Mouse (Mus musculus): ENCODE measurements around the gene Bcl9. TPM values are rescaled to one million over a fixed set of nuclear protein-coding genes. Genes with fewer than 3 reads are reported as not detected.

Bcl9 gene
- polyA plus RNA-seq, 1 experiment from 2014 or later, result 65.4 TPM

GRCm38 (mm10) chr3:97167126-97167525 is 130.6 kb downstream of the Bcl9 start:
- Histone ChIP-seq H3K27me3 (ENCODE audit: control insufficient read depth, insufficient read depth, low read length) (no peaks in the 10 kb centered on the region), H3K9me3 (ENCODE audit: control insufficient read depth, low read length) (no peaks in the 10 kb centered on the region), H3K4me1 (ENCODE audit: control insufficient read depth, insufficient read depth, low read length) (no peaks in the 10 kb centered on the region), H3K4me3 (ENCODE audit: low read depth, low read length) (no peak overlapping the region), H3K27ac (ENCODE audit: low read depth, low read length) (no peak overlapping the region), H3K4me2 (ENCODE audit: low read depth) (no peak overlapping the region), H3K9ac (ENCODE audit: low read length) (no peak overlapping the region), H3K36me3 (ENCODE audit: control insufficient read depth, insufficient read depth, low read length) (no peaks in the 10 kb centered on the region)
- no peak for ATAC-seq (ENCODE audit: insufficient read depth, low FRiP score, low TSS enrichment)
- WGBS, result 81% methylated on average over 4 of the region's 4 CpGs
- DNase-seq (ENCODE audit: low spot score), result no peak

GRCm38 (mm10) chr3:97164477-97164876 is 133.2 kb downstream of the Bcl9 start:
- no peak overlapping the region for H3K27ac ChIP-seq (ENCODE audit: low read depth, low read length)
- DNase-seq (ENCODE audit: low spot score) (no peak), ATAC-seq (ENCODE audit: insufficient read depth, low FRiP score, low TSS enrichment) (no peak)
- no peaks in the 10 kb centered on the region for H3K27me3 ChIP-seq (ENCODE audit: control insufficient read depth, insufficient read depth, low read length)
- H3K4me1 ChIP-seq (ENCODE audit: control insufficient read depth, insufficient read depth, low read length), result peaks cover 5% of the 10 kb centered on the region
- no peak overlapping the region for H3K4me2 ChIP-seq (ENCODE audit: low read depth)
- H3K9me3 ChIP-seq (ENCODE audit: control insufficient read depth, low read length), result no peaks in the 10 kb centered on the region
- no peak overlapping the region for H3K9ac ChIP-seq (ENCODE audit: low read length)
- no peaks in the 10 kb centered on the region for H3K36me3 ChIP-seq (ENCODE audit: control insufficient read depth, insufficient read depth, low read length)
- 89% methylated on average over 4 of the region's 4 CpGs for WGBS
- H3K4me3 ChIP-seq (ENCODE audit: low read depth, low read length), result no peak overlapping the region

- Histone ChIP-seq H3K4me2 (ENCODE audit: low read depth) (no peak overlapping the region), H3K9ac (ENCODE audit: low read length) (no peak overlapping the region), H3K4me1 (ENCODE audit: control insufficient read depth, insufficient read depth, low read length) (peaks cover 10% of the 10 kb centered on the region), H3K27ac (ENCODE audit: low read depth, low read length) (no peak overlapping the region), H3K9me3 (ENCODE audit: control insufficient read depth, low read length) (no peaks in the 10 kb centered on the region), H3K4me3 (ENCODE audit: low read depth, low read length) (no peak overlapping the region), H3K36me3 (ENCODE audit: control insufficient read depth, insufficient read depth, low read length) (no peaks in the 10 kb centered on the region), H3K27me3 (ENCODE audit: control insufficient read depth, insufficient read depth, low read length) (no peaks in the 10 kb centered on the region)
- ATAC-seq (ENCODE audit: insufficient read depth, low FRiP score, low TSS enrichment) (no peak), DNase-seq (ENCODE audit: low spot score) (no peak)
- WGBS, result 77% methylated on average over 4 of the region's 4 CpGs
Measured at GRCm38 (mm10) chr3:97161773-97162172, 135.9 kb downstream of the Bcl9 start.

GRCm38 (mm10) chr3:97160908-97161307 is 136.8 kb downstream of the Bcl9 start:
- Histone ChIP-seq H3K4me3 (ENCODE audit: low read depth, low read length) (no peak overlapping the region), H3K9me3 (ENCODE audit: control insufficient read depth, low read length) (no peaks in the 10 kb centered on the region), H3K27ac (ENCODE audit: low read depth, low read length) (no peak overlapping the region), H3K36me3 (ENCODE audit: control insufficient read depth, insufficient read depth, low read length) (no peaks in the 10 kb centered on the region), H3K4me2 (ENCODE audit: low read depth) (no peak overlapping the region), H3K9ac (ENCODE audit: low read length) (no peak overlapping the region), H3K4me1 (ENCODE audit: control insufficient read depth, insufficient read depth, low read length) (peaks cover 10% of the 10 kb centered on the region), H3K27me3 (ENCODE audit: control insufficient read depth, insufficient read depth, low read length) (no peaks in the 10 kb centered on the region)
- DNase-seq (ENCODE audit: low spot score), result no peak
- no peak for ATAC-seq (ENCODE audit: insufficient read depth, low FRiP score, low TSS enrichment)
- 79% methylated on average over 10 of the region's 10 CpGs for WGBS

- Histone ChIP-seq H3K27me3 (ENCODE audit: control insufficient read depth, insufficient read depth, low read length) (no peaks in the 10 kb centered on the region), H3K9me3 (ENCODE audit: control insufficient read depth, low read length) (no peaks in the 10 kb centered on the region), H3K4me1 (ENCODE audit: control insufficient read depth, insufficient read depth, low read length) (peaks cover 10% of the 10 kb centered on the region), H3K9ac (ENCODE audit: low read length) (no peak overlapping the region), H3K4me2 (ENCODE audit: low read depth) (no peak overlapping the region; the same call in 1 of the 2 replicates), H3K27ac (ENCODE audit: low read depth, low read length) (no peak overlapping the region), H3K36me3 (ENCODE audit: control insufficient read depth, insufficient read depth, low read length) (no peaks in the 10 kb centered on the region), H3K4me3 (ENCODE audit: low read depth, low read length) (no peak overlapping the region)
- 77% methylated on average over 2 of the region's 2 CpGs for WGBS
- ATAC-seq (ENCODE audit: insufficient read depth, low FRiP score, low TSS enrichment), result no peak
- no peak for DNase-seq (ENCODE audit: low spot score)
Measured at GRCm38 (mm10) chr3:97159986-97160385, 137.7 kb downstream of the Bcl9 start.

GRCm38 (mm10) chr3:97159509-97159850 is 138.2 kb downstream of the Bcl9 start:
- ATAC-seq (ENCODE audit: insufficient read depth, low FRiP score, low TSS enrichment), result no peak
- Histone ChIP-seq H3K9me3 (ENCODE audit: control insufficient read depth, low read length) (no peaks in the 10 kb centered on the region), H3K4me3 (ENCODE audit: low read depth, low read length) (peak overlapping the region; percentile 77), H3K9ac (ENCODE audit: low read length) (peak overlapping the region; percentile 76), H3K27me3 (ENCODE audit: control insufficient read depth, insufficient read depth, low read length) (no peaks in the 10 kb centered on the region), H3K4me1 (ENCODE audit: control insufficient read depth, insufficient read depth, low read length) (peaks cover 10% of the 10 kb centered on the region), H3K4me2 (ENCODE audit: low read depth) (peak overlapping the region; percentile 85), H3K36me3 (ENCODE audit: control insufficient read depth, insufficient read depth, low read length) (no peaks in the 10 kb centered on the region), H3K27ac (ENCODE audit: low read depth, low read length) (no peak overlapping the region)
- no peak for DNase-seq (ENCODE audit: low spot score)
- 10% methylated on average over 6 of the region's 6 CpGs for WGBS

- Histone ChIP-seq H3K4me3 (ENCODE audit: low read depth, low read length) (peak within 1 kb of the TSS; percentile 77), H3K9me3 (ENCODE audit: control insufficient read depth, low read length) (no peaks in the 10 kb centered on the region), H3K4me1 (ENCODE audit: control insufficient read depth, insufficient read depth, low read length) (peaks cover 10% of the 10 kb centered on the region), H3K9ac (ENCODE audit: low read length) (peak within 1 kb of the TSS; percentile 76), H3K27ac (ENCODE audit: low read depth, low read length) (peak within 1 kb of the TSS; percentile 62; the same call in 1 of the 2 replicates), H3K27me3 (ENCODE audit: control insufficient read depth, insufficient read depth, low read length) (no peaks in the 10 kb centered on the region), H3K4me2 (ENCODE audit: low read depth) (peak within 1 kb of the TSS; percentile 85), H3K36me3 (ENCODE audit: control insufficient read depth, insufficient read depth, low read length) (no peaks in the 10 kb centered on the region)
- ATAC-seq (ENCODE audit: insufficient read depth, low FRiP score, low TSS enrichment) (peak; percentile 96), DNase-seq (ENCODE audit: low spot score) (peak; percentile 89)
- under 1% methylated on average over 54 of the region's 54 CpGs for WGBS
Measured at GRCm38 (mm10) chr3:97158611-97159508, 138.9 kb downstream of the Bcl9 start, which contains the start of gene Acp6. Gene Acp6, plus strand, starts transcription at chr3:97158777.

GRCm38 (mm10) chr3:97157958-97158599 is 139.6 kb downstream of the Bcl9 start:
- WGBS, result under 1% methylated on average over 17 of the region's 17 CpGs

More at GRCm38 (mm10) chr3:97157958-97158599, 139.6 kb downstream of the Bcl9 start:
- H3K27me3 ChIP-seq (ENCODE audit: control insufficient read depth, insufficient read depth, low read length), result no peaks in the 10 kb centered on the region
- H3K4me1 ChIP-seq (ENCODE audit: control insufficient read depth, insufficient read depth, low read length), result peaks cover 10% of the 10 kb centered on the region
- H3K27ac ChIP-seq (ENCODE audit: low read depth, low read length), result 0 out of 2 replicates have a peak overlapping the region, but pooled peaks have one; percentile 42
- no peaks in the 10 kb centered on the region for H3K36me3 ChIP-seq (ENCODE audit: control insufficient read depth, insufficient read depth, low read length)
- H3K4me3 ChIP-seq (ENCODE audit: low read depth, low read length), result peak overlapping the region; percentile 77
- DNase-seq (ENCODE audit: low spot score), result peak; percentile 80
- peak overlapping the region; percentile 51 for H3K9ac ChIP-seq (ENCODE audit: low read length)
- no peaks in the 10 kb centered on the region for H3K9me3 ChIP-seq (ENCODE audit: control insufficient read depth, low read length)
- H3K4me2 ChIP-seq (ENCODE audit: low read depth), result peak overlapping the region; percentile 85
- peak; percentile 73 for ATAC-seq (ENCODE audit: insufficient read depth, low FRiP score, low TSS enrichment)
